Mouse (Mus musculus): ENCODE data around the gene Trim24. TPM values are rescaled to one million over a fixed set of nuclear protein-coding genes. Genes with fewer than 3 reads are reported as not detected.

Trim24 gene
- polyA plus RNA-seq, 1 experiment: 42.0 TPM

DNA sequence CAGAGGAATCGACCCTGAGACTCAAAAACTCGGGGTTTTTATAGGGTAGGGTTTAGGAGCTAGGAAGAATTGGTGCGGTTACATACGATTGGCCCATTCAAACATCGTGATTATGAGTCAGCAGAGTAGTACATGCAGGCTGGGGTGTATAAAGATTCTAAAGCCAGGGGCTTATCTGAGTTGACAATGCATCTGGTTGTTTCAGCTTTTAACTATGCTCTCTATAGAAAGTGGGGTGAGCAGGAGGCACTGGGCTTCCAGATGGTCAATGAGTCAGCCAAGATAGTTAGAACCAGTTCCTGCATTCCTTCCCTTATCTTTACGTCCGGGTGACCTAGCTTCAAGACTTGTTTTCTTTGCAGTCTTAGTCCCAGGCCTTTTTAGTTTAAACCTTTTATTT lies 7.7 kb upstream of the Trim24 start:
- H3K4me3 ChIP-seq (ENCODE audit: insufficient read depth, low read length): no peak overlapping the region
- H3K27ac ChIP-seq (ENCODE audit: insufficient read depth, low read length): no peak overlapping the region
- TF ChIP-seq POLR2A (IDR thresholded peaks at IDR 0.05; ENCODE audit: low read depth, low read length) (no peak), CTCF (IDR thresholded peaks at IDR 0.05; ENCODE audit: borderline replicate concordance, insufficient read depth, low read length) (no peak)

DNA sequence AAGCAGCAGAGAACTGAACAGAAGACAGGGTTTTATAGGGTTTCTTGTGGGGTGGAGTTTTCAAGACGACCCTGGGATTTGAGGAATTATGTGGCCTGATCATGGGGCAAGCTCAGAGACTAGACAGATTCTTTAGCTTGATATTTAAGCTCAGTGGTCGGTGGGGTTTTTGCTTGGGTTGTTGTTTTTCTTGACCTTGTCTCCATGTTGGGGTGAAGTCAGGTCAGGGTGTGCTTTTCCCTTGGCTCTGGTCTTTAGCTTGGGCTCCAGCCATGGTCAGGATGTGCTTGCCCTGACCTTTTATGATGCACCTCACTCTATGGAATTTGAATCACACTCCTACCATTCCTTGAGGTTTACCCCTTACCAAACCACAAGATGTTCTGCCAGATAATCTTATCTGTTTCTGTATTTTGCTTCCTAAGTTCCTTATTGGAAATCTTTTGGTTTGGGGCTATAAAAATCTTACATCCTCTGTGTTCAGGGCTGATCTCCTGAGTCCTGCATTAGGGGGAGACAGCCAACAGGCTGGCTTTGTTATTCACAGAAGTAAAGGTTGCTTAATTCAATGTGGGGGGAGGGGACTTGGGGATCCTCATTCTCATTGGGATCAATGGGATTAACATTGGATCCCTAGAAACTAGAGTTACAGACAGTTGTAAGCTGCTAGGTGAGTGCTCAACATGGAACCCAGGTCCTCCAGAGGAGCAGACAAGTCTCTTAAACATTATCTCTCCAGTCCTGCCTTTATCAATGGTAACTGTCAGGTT lies 6.5 kb upstream of the Trim24 start:
- TF ChIP-seq CTCF (IDR thresholded peaks at IDR 0.05; ENCODE audit: borderline replicate concordance, insufficient read depth, low read length) (no peak), POLR2A (IDR thresholded peaks at IDR 0.05; ENCODE audit: low read depth, low read length) (no peak)
- no peak overlapping the region for H3K27ac ChIP-seq (ENCODE audit: insufficient read depth, low read length)
- no peaks in the 10 kb centered on the region for H3K4me1 ChIP-seq (ENCODE audit: control insufficient read depth, insufficient read depth, low read length)
- H3K4me3 ChIP-seq (ENCODE audit: insufficient read depth, low read length): no peak overlapping the region

More for the DNA sequence above, 7.7 kb upstream of the Trim24 start:
- H3K4me1 ChIP-seq (ENCODE audit: control insufficient read depth, insufficient read depth, low read length): no peaks in the 10 kb centered on the region

- no peak for TF ChIP-seq CTCF (IDR thresholded peaks at IDR 0.05; ENCODE audit: borderline replicate concordance, insufficient read depth, low read length)
- peak; percentile 42; the same call in 1 of the 2 replicates for TF ChIP-seq POLR2A (IDR thresholded peaks at IDR 0.05; ENCODE audit: low read depth, low read length)
- H3K4me1 ChIP-seq (ENCODE audit: control insufficient read depth, insufficient read depth, low read length): no peaks in the 10 kb centered on the region
- peak overlapping the region; percentile 75 for H3K27ac ChIP-seq (ENCODE audit: insufficient read depth, low read length)
- peak overlapping the region; percentile 97 for H3K4me3 ChIP-seq (ENCODE audit: insufficient read depth, low read length)
These were observed 683 bp downstream of the Trim24 start for GRCm38 (mm10) chr6:37871137-37871851.

DNA sequence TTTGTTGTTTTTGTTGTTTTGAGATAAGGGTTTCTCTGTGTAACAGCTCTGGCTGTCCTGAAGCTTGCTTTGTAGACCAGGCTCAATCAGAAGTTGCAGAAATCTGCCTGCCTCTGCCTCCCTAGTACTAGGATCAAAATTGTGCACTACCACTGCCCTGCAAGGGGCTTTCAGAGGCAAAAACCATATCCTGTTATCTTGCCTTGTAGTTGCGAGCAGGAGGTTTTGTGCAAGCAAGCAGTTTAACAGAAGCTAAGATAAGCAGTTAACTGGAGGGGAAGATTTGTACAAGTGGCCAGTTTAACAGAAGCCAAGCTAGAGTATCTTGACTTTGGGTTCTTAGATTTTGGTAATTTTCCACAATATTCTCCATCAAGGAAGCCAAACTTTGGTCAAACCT lies 2.2 kb downstream of the Trim24 start:
- TF ChIP-seq CTCF (IDR thresholded peaks at IDR 0.05; ENCODE audit: borderline replicate concordance, insufficient read depth, low read length): no peak
- TF ChIP-seq POLR2A (IDR thresholded peaks at IDR 0.05; ENCODE audit: low read depth, low read length): no peak
- Histone ChIP-seq H3K27ac (ENCODE audit: insufficient read depth, low read length) (no peak overlapping the region), H3K4me1 (ENCODE audit: control insufficient read depth, insufficient read depth, low read length) (no peaks in the 10 kb centered on the region), H3K4me3 (ENCODE audit: insufficient read depth, low read length) (no peak overlapping the region)

GRCm38 (mm10) chr6:37873731-37874130 lies 3.1 kb downstream of the Trim24 start:
- TF ChIP-seq POLR2A (IDR thresholded peaks at IDR 0.05; ENCODE audit: low read depth, low read length) (no peak), CTCF (IDR thresholded peaks at IDR 0.05; ENCODE audit: borderline replicate concordance, insufficient read depth, low read length) (no peak)
- Histone ChIP-seq H3K4me3 (ENCODE audit: insufficient read depth, low read length) (no peak overlapping the region), H3K4me1 (ENCODE audit: control insufficient read depth, insufficient read depth, low read length) (no peaks in the 10 kb centered on the region), H3K27ac (ENCODE audit: insufficient read depth, low read length) (no peak overlapping the region)

GRCm38 (mm10) chr6:37878206-37878605 lies 7.6 kb downstream of the Trim24 start:
- TF ChIP-seq CTCF (IDR thresholded peaks at IDR 0.05; ENCODE audit: borderline replicate concordance, insufficient read depth, low read length) (no peak), POLR2A (IDR thresholded peaks at IDR 0.05; ENCODE audit: low read depth, low read length) (no peak)
- H3K4me3 ChIP-seq (ENCODE audit: insufficient read depth, low read length): no peak overlapping the region
- no peak overlapping the region for H3K27ac ChIP-seq (ENCODE audit: insufficient read depth, low read length)
- no peaks in the 10 kb centered on the region for H3K4me1 ChIP-seq (ENCODE audit: control insufficient read depth, insufficient read depth, low read length)

GRCm38 (mm10) chr6:37880586-37880985 lies 10.0 kb downstream of the Trim24 start:
- no peaks in the 10 kb centered on the region for H3K4me1 ChIP-seq (ENCODE audit: control insufficient read depth, insufficient read depth, low read length)
- H3K4me3 ChIP-seq (ENCODE audit: insufficient read depth, low read length): no peak overlapping the region
- H3K27ac ChIP-seq (ENCODE audit: insufficient read depth, low read length): no peak overlapping the region
- no peak for TF ChIP-seq CTCF (IDR thresholded peaks at IDR 0.05; ENCODE audit: borderline replicate concordance, insufficient read depth, low read length)
- no peak for TF ChIP-seq POLR2A (IDR thresholded peaks at IDR 0.05; ENCODE audit: low read depth, low read length)

- H3K27ac ChIP-seq (ENCODE audit: insufficient read depth, low read length): no peak overlapping the region
- TF ChIP-seq CTCF (IDR thresholded peaks at IDR 0.05; ENCODE audit: borderline replicate concordance, insufficient read depth, low read length) (no peak), POLR2A (IDR thresholded peaks at IDR 0.05; ENCODE audit: low read depth, low read length) (no peak)
- no peaks in the 10 kb centered on the region for H3K4me1 ChIP-seq (ENCODE audit: control insufficient read depth, insufficient read depth, low read length)
- H3K4me3 ChIP-seq (ENCODE audit: insufficient read depth, low read length): no peak overlapping the region
These were observed 23.0 kb downstream of the Trim24 start for GRCm38 (mm10) chr6:37893586-37893985.

GRCm38 (mm10) chr6:37895646-37896435 lies 25.2 kb downstream of the Trim24 start:
- peak overlapping the region; percentile 30; the same call in 1 of the 2 replicates for H3K27ac ChIP-seq (ENCODE audit: insufficient read depth, low read length)
- H3K4me3 ChIP-seq (ENCODE audit: insufficient read depth, low read length): no peak overlapping the region
- no peaks in the 10 kb centered on the region for H3K4me1 ChIP-seq (ENCODE audit: control insufficient read depth, insufficient read depth, low read length)
- TF ChIP-seq CTCF (IDR thresholded peaks at IDR 0.05; ENCODE audit: borderline replicate concordance, insufficient read depth, low read length) (no peak), POLR2A (IDR thresholded peaks at IDR 0.05; ENCODE audit: low read depth, low read length) (no peak)

Measured in embryonic fibroblast, embryonic 13.5 days (primary cell).